Mouse (Mus musculus): ENCODE measurements around the gene Ankrd54. TPM values are rescaled to one million over a fixed set of nuclear protein-coding genes. Genes with fewer than 3 reads are reported as not detected.

Ankrd54 gene
- polyA plus RNA-seq, 2 experiments, result 37.7 to 39.9 TPM

DNA sequence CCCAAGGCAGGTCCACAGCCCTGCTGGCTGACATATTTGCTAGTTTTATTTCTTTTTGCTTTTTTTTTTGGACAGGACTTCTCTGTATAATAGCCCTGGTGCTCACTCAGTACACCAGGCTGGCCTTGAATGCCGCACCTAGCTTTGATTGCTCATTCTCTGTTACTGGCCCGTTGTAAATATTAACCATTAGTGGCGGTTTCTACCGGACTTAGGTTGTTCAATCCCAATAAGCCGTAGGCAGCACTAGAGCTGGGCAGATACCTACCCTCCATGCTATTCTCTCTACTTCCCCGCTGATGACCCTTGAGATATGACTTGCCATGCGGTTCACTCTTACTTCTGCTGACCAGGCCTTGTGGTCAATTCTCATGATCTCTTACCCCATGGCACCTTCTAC is 16.9 kb upstream of the Ankrd54 start:
- 90% methylated on average over 7 of the region's 7 CpGs for WGBS (ENCODE audit: insufficient replicate concordance)
- Histone ChIP-seq H3K27me3 (ENCODE audit: control insufficient read depth, insufficient read depth, low read length) (no peaks in the 10 kb centered on the region), H3K9me3 (ENCODE audit: control insufficient read depth, low read length) (no peaks in the 10 kb centered on the region), H3K4me2 (ENCODE audit: low read depth) (no peak overlapping the region), H3K27ac (no peak overlapping the region), H3K4me3 (ENCODE audit: insufficient read depth in 1 of 2, low read depth in 2 of 2, low read length in 2 of 2) (no peak overlapping the region), H3K4me1 (replicated peaks; ENCODE audit: control insufficient read depth in 2 of 2, insufficient read depth in 2 of 2, low read length in 1 of 2) (peaks cover 8 to 10% of the 10 kb centered on the region in 2 experiments), H3K36me3 (replicated peaks; ENCODE audit: control insufficient read depth, insufficient read depth, low read depth) (peaks cover 77% of the 10 kb centered on the region), H3K9ac (replicated peaks) (no peak overlapping the region)
- TF ChIP-seq CTCF (IDR thresholded peaks at IDR 0.05; ENCODE audit: low read depth) (no peak), EP300 (IDR thresholded peaks at IDR 0.05; ENCODE audit: low read depth) (no peak)
- DNase-seq (ENCODE audit: low read depth in 3 of 3, low spot score in 3 of 3) (no peak), ATAC-seq (ENCODE audit: insufficient read depth) (no peak)

DNA sequence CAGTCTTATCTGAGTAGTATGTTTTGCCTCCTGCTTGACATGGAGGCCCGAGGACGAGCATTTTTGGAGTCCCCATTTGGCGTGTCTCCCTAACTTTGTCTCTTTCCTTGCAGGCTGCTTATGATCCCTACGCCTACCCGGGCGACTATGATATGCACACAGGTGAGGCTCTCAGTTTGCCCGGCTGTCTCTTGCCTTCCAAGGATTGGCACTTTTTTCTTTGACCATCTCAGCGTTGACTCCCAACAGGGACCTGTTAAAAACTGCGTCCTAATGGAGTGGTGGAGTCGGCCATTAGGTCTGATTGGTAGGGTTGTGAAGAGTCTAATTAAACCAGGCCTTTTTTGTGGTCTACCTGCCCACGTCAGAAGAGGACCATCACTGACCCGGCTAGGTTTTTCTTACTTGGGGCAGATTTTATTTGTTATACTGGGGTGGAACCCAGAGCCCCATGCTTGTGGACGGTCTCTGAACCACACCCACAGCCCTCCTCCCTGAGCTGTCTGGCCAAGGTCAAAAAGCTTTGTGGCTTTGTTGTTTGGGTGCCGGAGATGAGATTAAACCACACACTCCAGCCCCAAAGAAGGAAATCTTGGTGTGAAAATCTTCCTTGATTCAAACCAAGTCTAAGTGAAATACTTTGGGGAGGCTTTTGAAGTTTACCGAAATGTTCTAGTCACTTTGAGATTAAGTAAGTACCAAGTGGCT is 13.1 kb upstream of the Ankrd54 start:
- H3K9ac ChIP-seq (replicated peaks), result peak overlapping the region; percentile 73
- peak overlapping the region; percentile 67 for H3K27ac ChIP-seq

DNA sequence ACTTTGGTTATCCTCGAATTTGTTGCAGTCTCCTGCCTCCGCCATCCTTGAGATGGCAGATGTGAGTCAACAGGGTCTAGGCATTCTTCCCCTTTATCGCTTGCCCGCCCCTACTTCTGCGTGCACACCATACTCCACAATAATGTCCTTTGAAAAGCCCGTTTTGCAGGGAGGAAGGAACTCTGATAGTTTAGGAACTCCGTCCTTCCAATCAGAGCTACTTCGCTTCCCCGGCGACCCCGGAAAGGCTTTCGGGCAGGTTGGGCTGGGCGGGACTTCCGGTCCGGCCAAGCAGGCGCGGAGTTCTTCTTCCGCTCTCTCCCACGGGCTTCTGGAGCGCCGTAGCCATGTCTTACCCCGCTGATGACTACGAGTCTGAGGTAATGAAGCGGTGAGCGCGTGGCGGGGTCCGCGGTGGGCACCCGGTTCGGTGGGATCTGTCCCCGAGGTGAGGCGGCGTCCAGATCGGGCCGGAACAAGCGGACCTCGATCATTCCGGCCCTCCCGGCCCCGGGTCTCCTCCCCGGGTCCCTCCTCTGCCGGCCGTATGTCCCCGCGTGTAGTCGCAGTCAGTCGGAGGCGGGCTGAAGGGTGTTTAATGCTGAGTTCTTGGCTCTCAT is 12.3 kb upstream of the Ankrd54 start, which contains the start of gene Eif3l:
Eif3l (plus strand) TSS at position 267 of the 620 bp plus-strand sequence.
- no peaks in the 10 kb centered on the region for H3K27me3 ChIP-seq (ENCODE audit: control insufficient read depth, insufficient read depth, low read length)
- WGBS (ENCODE audit: insufficient replicate concordance), result under 1% methylated on average over 48 of the region's 49 CpGs
- H3K4me3 ChIP-seq (ENCODE audit: insufficient read depth in 1 of 2, low read depth in 2 of 2, low read length in 2 of 2), result peak within 1 kb of the TSS; percentile 71 to 85
- DNase-seq (ENCODE audit: low read depth in 3 of 3, low spot score in 3 of 3), result peak; percentile 71 to 73 (median 71)
- H3K4me1 ChIP-seq (replicated peaks; ENCODE audit: control insufficient read depth in 2 of 2, insufficient read depth in 2 of 2, low read length in 1 of 2), result peaks cover 8 to 15% of the 10 kb centered on the region in 2 experiments
- peak within 1 kb of the TSS; percentile 97 for H3K4me2 ChIP-seq (ENCODE audit: low read depth)
- ATAC-seq (ENCODE audit: insufficient read depth), result peak; percentile 81
- TF ChIP-seq CTCF (IDR thresholded peaks at IDR 0.05; ENCODE audit: low read depth), result peak; percentile 52
- TF ChIP-seq EP300 (IDR thresholded peaks at IDR 0.05; ENCODE audit: low read depth), result no peak
- no peaks in the 10 kb centered on the region for H3K9me3 ChIP-seq (ENCODE audit: control insufficient read depth, low read length)
- peaks cover 36% of the 10 kb centered on the region for H3K36me3 ChIP-seq (replicated peaks; ENCODE audit: control insufficient read depth, insufficient read depth, low read depth)
- H3K27ac ChIP-seq, result peak within 1 kb of the TSS; percentile 67
- H3K9ac ChIP-seq (replicated peaks), result peak within 1 kb of the TSS; percentile 73

More for the DNA sequence above, 13.1 kb upstream of the Ankrd54 start:
- TF ChIP-seq EP300 (IDR thresholded peaks at IDR 0.05; ENCODE audit: low read depth), result no peak
- no peak for TF ChIP-seq CTCF (IDR thresholded peaks at IDR 0.05; ENCODE audit: low read depth)
- Histone ChIP-seq H3K4me2 (ENCODE audit: low read depth) (peak overlapping the region; percentile 97), H3K4me1 (replicated peaks; ENCODE audit: control insufficient read depth in 2 of 2, insufficient read depth in 2 of 2, low read length in 1 of 2) (peaks cover 8 to 15% of the 10 kb centered on the region in 2 experiments), H3K9me3 (ENCODE audit: control insufficient read depth, low read length) (no peaks in the 10 kb centered on the region), H3K27me3 (ENCODE audit: control insufficient read depth, insufficient read depth, low read length) (no peaks in the 10 kb centered on the region), H3K36me3 (replicated peaks; ENCODE audit: control insufficient read depth, insufficient read depth, low read depth) (peaks cover 41% of the 10 kb centered on the region), H3K4me3 (ENCODE audit: insufficient read depth in 1 of 2, low read depth in 2 of 2, low read length in 2 of 2) (peak overlapping the region; percentile 71 to 85)
- DNase-seq (ENCODE audit: low read depth in 3 of 3, low spot score in 3 of 3) (no peak), ATAC-seq (ENCODE audit: insufficient read depth) (no peak; the same call in 1 of the 2 replicates)
- WGBS (ENCODE audit: insufficient replicate concordance), result 18% methylated on average over 15 of the region's 15 CpGs

DNA sequence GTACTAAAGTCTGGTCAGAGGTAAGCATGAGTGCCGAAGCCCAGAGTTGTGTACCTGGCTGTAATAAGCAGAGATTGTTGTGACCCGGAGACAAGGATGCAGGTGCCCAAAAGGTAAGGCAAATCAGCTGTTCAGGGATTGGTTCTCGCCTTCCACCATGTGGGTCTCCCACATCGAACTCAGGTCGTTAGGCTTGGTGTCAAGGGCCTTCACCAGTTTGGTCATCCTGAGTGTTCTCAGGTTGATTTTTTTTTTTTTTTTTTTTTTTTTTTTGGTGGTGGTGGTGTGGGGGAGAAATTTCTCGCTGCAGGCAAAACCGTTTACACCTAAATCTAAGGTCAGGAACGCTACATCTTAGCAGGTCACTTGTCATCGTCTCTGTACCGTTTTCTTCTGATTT is 11.8 kb upstream of the Ankrd54 start:
- peak overlapping the region; percentile 97 for H3K4me2 ChIP-seq (ENCODE audit: low read depth)
- H3K9ac ChIP-seq (replicated peaks), result peak overlapping the region; percentile 73
- peak overlapping the region; percentile 67 for H3K27ac ChIP-seq
- no peaks in the 10 kb centered on the region for H3K27me3 ChIP-seq (ENCODE audit: control insufficient read depth, insufficient read depth, low read length)
- peak overlapping the region; percentile 71 to 85 for H3K4me3 ChIP-seq (ENCODE audit: insufficient read depth in 1 of 2, low read depth in 2 of 2, low read length in 2 of 2)
- 29% methylated on average over 10 of the region's 10 CpGs for WGBS (ENCODE audit: insufficient replicate concordance)
- TF ChIP-seq EP300 (IDR thresholded peaks at IDR 0.05; ENCODE audit: low read depth) (no peak), CTCF (IDR thresholded peaks at IDR 0.05; ENCODE audit: low read depth) (no peak)
- ATAC-seq (ENCODE audit: insufficient read depth) (no peak), DNase-seq (ENCODE audit: low read depth in 3 of 3, low spot score in 3 of 3) (no peak)
- no peaks in the 10 kb centered on the region for H3K9me3 ChIP-seq (ENCODE audit: control insufficient read depth, low read length)
- H3K4me1 ChIP-seq (replicated peaks; ENCODE audit: control insufficient read depth in 2 of 2, insufficient read depth in 2 of 2, low read length in 1 of 2), result peaks cover 8 to 15% of the 10 kb centered on the region in 2 experiments
- peaks cover 30% of the 10 kb centered on the region for H3K36me3 ChIP-seq (replicated peaks; ENCODE audit: control insufficient read depth, insufficient read depth, low read depth)

DNA sequence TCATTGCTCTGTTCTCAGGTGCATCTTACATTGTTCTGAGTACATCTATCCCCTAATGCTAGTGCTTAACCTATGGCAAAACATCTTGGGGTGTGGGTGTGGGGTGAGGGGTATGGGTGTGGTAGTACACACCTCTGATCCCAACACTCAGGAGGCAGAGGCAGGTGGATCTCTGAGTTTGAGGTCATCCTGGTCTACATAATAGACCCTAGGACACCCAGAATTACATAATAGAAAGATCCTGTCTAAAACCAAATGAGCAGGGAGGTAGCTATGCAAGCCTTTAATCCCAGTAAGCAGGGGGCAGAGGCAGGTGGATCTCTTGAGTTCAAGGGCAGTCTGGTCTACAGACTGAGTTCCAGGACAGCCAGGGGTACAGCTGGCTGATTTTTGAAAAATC is 11.1 kb upstream of the Ankrd54 start:
- Histone ChIP-seq H3K4me2 (ENCODE audit: low read depth) (no peak overlapping the region), H3K27me3 (ENCODE audit: control insufficient read depth, insufficient read depth, low read length) (no peaks in the 10 kb centered on the region), H3K9ac (replicated peaks) (no peak overlapping the region), H3K4me1 (replicated peaks; ENCODE audit: control insufficient read depth in 2 of 2, insufficient read depth in 2 of 2, low read length in 1 of 2) (peaks cover 10 to 17% of the 10 kb centered on the region in 2 experiments), H3K27ac (no peak overlapping the region), H3K36me3 (replicated peaks; ENCODE audit: control insufficient read depth, insufficient read depth, low read depth) (peaks cover 23% of the 10 kb centered on the region), H3K9me3 (ENCODE audit: control insufficient read depth, low read length) (no peaks in the 10 kb centered on the region), H3K4me3 (ENCODE audit: insufficient read depth in 1 of 2, low read depth in 2 of 2, low read length in 2 of 2) (no peak overlapping the region)
- DNase-seq (ENCODE audit: low read depth in 3 of 3, low spot score in 3 of 3) (no peak), ATAC-seq (ENCODE audit: insufficient read depth) (no peak)
- TF ChIP-seq EP300 (IDR thresholded peaks at IDR 0.05; ENCODE audit: low read depth), result no peak
- no peak for TF ChIP-seq CTCF (IDR thresholded peaks at IDR 0.05; ENCODE audit: low read depth)
